35 mouse cellular contexts compared by ENCODE assay signal in genomic region chr14:34505309-34505708, GRCm38 (mm10). TPM values are rescaled to one million over a fixed set of nuclear protein-coding genes. Genes with fewer than 3 reads are reported as not detected.
A peak's percentile ranks its signal among the peaks of the same experiment; 100 is the strongest.
DNase-seq lines count a peak whose midpoint lies in the region; ATAC-seq and TF ChIP-seq lines count a peak whose summit lies in the region.
"Had no signal": no experiment of that assay in that cellular context is flagged by ENCODE, and none has a peak within 500 bp of the region (broad histone marks: within the 10 kb centered on the region; RNA-seq: fewer than 3 reads in every experiment).

No protein-coding gene starts in this region.

- H3K27ac ChIP-seq in gastrocnemius, adult 2 months = peak overlapping the region; percentile 25; the same call in 1 of the 2 replicates
- peak overlapping the region; percentile 61 for H3K27ac ChIP-seq in heart, embryonic 15.5 days
- peak overlapping the region; percentile 37; the same call in 1 of the 2 replicates for H3K27ac ChIP-seq in small intestine, adult 2 months (ENCODE audit: insufficient read depth, low read depth, low read length)
- H3K27ac ChIP-seq: embryonic facial prominence, embryonic 10.5 days; forebrain, embryonic 12.5 days; hindbrain, postnatal 0 days; kidney, postnatal 0 days; limb, embryonic 10.5 days; midbrain, embryonic 10.5 days; neural tube, embryonic 13.5 days had no signal

- 37% methylated on average over 7 of the region's 7 CpGs for WGBS in heart, embryonic 15.5 days
- WGBS in small intestine, adult 2 months = 32% methylated on average over 7 of the region's 7 CpGs

- intact Hi-C loops in gastrocnemius, adult 2 months (cut with DNase I) = no loop called here

- TF ChIP-seq POLR2A in small intestine, adult 2 months (IDR thresholded peaks at IDR 0.05; ENCODE audit: low read depth, low read length) = no peak

- peaks cover 43% of the 10 kb centered on the region for H3K4me1 ChIP-seq in heart, embryonic 15.5 days (replicated peaks)
- peaks cover 21% of the 10 kb centered on the region for H3K4me1 ChIP-seq in small intestine, adult 2 months (ENCODE audit: control insufficient read depth, insufficient read depth, insufficient read length, low read length)

- peaks cover 6% of the 10 kb centered on the region; the same call in 1 of the 2 replicates for H3K27me3 ChIP-seq in heart, embryonic 15.5 days
- H3K27me3 ChIP-seq in small intestine, adult 2 months (ENCODE audit: control insufficient read depth, insufficient read depth, low read length) = no peaks in the 10 kb centered on the region
- H3K27me3 ChIP-seq: forebrain, embryonic 12.5 days; Patski had no signal

- H3K4me3 ChIP-seq in gastrocnemius, adult 2 months = no peak overlapping the region
- H3K4me3 ChIP-seq in heart, embryonic 15.5 days = no peak overlapping the region
- no peak overlapping the region for H3K4me3 ChIP-seq in small intestine, adult 2 months (ENCODE audit: low read depth, low read length)
- H3K4me3 ChIP-seq: embryonic facial prominence, embryonic 10.5 days; forebrain, embryonic 12.5 days; limb, embryonic 10.5 days; midbrain, embryonic 10.5 days; myocyte; neural tube, embryonic 13.5 days had no signal

- H3K9ac ChIP-seq in heart, embryonic 15.5 days = no peak overlapping the region
- H3K9ac ChIP-seq: forebrain, embryonic 12.5 days; neural tube, embryonic 13.5 days had no signal

- no peaks in the 10 kb centered on the region for H3K9me3 ChIP-seq in heart, embryonic 15.5 days (replicated peaks)
- H3K9me3 ChIP-seq: embryonic facial prominence, embryonic 10.5 days; forebrain, embryonic 12.5 days; limb, embryonic 10.5 days; midbrain, embryonic 10.5 days; neural tube, embryonic 13.5 days had no signal

- no peaks in the 10 kb centered on the region for H3K36me3 ChIP-seq in heart, embryonic 15.5 days
- H3K36me3 ChIP-seq in small intestine, adult 2 months (ENCODE audit: control insufficient read depth, insufficient read depth, low read length) = no peaks in the 10 kb centered on the region
- H3K36me3 ChIP-seq: embryonic facial prominence, embryonic 10.5 days; forebrain, embryonic 12.5 days; limb, embryonic 10.5 days; midbrain, embryonic 10.5 days; neural tube, embryonic 13.5 days had no signal

- no peak for TF ChIP-seq CTCF in gastrocnemius, adult 2 months (IDR thresholded peaks at IDR 0.05)
- TF ChIP-seq CTCF in small intestine, adult 2 months (IDR thresholded peaks at IDR 0.05; ENCODE audit: extremely low read depth, insufficient read length, insufficient replicate concordance, low read depth, low read length) = no peak

- no peak for DNase-seq in gastrocnemius, adult 2 months
- DNase-seq in gastrocnemius, adult 8-10 months (ENCODE audit: low spot score in 2 of 2) = no peak
- no peak for DNase-seq in heart, postnatal 4 days
- peak; percentile 1 for DNase-seq in A20 (ENCODE audit: low read depth, low spot score)
- no peak for DNase-seq in cerebellum, adult 11-12 months
- DNase-seq: cerebellum, adult 9-11 months; kidney, adult 18-20 months; liver; retina, postnatal 1 day; right cerebral cortex, postnatal 25 days; thymus, postnatal 25 days had no signal

- ATAC-seq in heart, embryonic 15.5 days (replicated peaks; ENCODE audit: insufficient number of reproducible peaks, insufficient read depth, low FRiP score, low read depth) = no peak
- ATAC-seq: hindbrain, postnatal 0 days; lung, postnatal 0 days; midbrain, embryonic 16.5 days; Patski had no signal

- H3K4me2 ChIP-seq in heart, embryonic 15.5 days = no peak overlapping the region
- H3K4me2 ChIP-seq: forebrain, embryonic 12.5 days; neural tube, embryonic 13.5 days had no signal

RNA-seq across cellular contexts. Expression of gene Bmpr1a, which starts 2.2 kb away (rescaled TPM):
- total RNA-seq in gastrocnemius, adult 2 months (2021) = 10 to 100 TPM; 49.4 to 54.1 TPM
- total RNA-seq in gastrocnemius, adult 8-10 months (2022) = 10 to 100 TPM; 42.9 to 52.0 (median 48.1) TPM
- 35.5 and 36.2 TPM in 2 replicates for polyA plus RNA-seq in heart, embryonic 15.5 days (2015; fragmentation: Nextera tagmentation; extraction: Ambion mirVana)
- total RNA-seq in heart, postnatal 4 days (2021) = 100 to 1,000 TPM; 107 to 115 TPM
- polyA plus RNA-seq in small intestine, adult 2 months (2012; rRNA removed) = 2.4 and 3.3 TPM in 2 replicates

RNA-seq across cellular contexts. Expression of gene 9230112D13Rik, which starts 17.3 kb away (rescaled TPM):
- not detected for total RNA-seq in gastrocnemius, adult 2 months (2021)
- total RNA-seq in gastrocnemius, adult 8-10 months (2022) = not detected
- polyA plus RNA-seq in heart, embryonic 15.5 days (2015; fragmentation: Nextera tagmentation; extraction: Ambion mirVana) = not detected in 2 replicates
- not detected for total RNA-seq in heart, postnatal 4 days (2021)
- not detected in 2 replicates for polyA plus RNA-seq in small intestine, adult 2 months (2012; rRNA removed)
- total RNA-seq: adrenal gland, adult 18-20 months; adrenal gland, postnatal 36 days; ES-E14; gastrocnemius, adult 18-20 months; hindbrain, postnatal 0 days; layer of hippocampus, postnatal 10 days; left cerebral cortex, adult 8-10 months had no signal
- polyA plus RNA-seq: cortical plate, adult 2 months; embryonic facial prominence, embryonic 10.5 days; forebrain, embryonic 12.5 days; hindbrain, embryonic 11.5 days; hindbrain, postnatal 0 days; kidney, postnatal 0 days; large intestine, adult 2 months; limb, embryonic 10.5 days; liver, embryonic 16.5 days; lung, postnatal 0 days; midbrain, embryonic 10.5 days; midbrain, embryonic 16.5 days; myocyte; neural tube, embryonic 13.5 days; Patski; spleen, adult 2 months had no signal
